Mouse (Mus musculus) layer of hippocampus, adult 11-12 months (tissue): ENCODE data around the gene 2310034G01Rik.

Experiments used
- DNase-seq: peaks from one replicate; pipeline ENCODE4 v3.0.0; 2022; ENCODE audit warnings: low spot score

The 2310034G01Rik gene

DNA sequence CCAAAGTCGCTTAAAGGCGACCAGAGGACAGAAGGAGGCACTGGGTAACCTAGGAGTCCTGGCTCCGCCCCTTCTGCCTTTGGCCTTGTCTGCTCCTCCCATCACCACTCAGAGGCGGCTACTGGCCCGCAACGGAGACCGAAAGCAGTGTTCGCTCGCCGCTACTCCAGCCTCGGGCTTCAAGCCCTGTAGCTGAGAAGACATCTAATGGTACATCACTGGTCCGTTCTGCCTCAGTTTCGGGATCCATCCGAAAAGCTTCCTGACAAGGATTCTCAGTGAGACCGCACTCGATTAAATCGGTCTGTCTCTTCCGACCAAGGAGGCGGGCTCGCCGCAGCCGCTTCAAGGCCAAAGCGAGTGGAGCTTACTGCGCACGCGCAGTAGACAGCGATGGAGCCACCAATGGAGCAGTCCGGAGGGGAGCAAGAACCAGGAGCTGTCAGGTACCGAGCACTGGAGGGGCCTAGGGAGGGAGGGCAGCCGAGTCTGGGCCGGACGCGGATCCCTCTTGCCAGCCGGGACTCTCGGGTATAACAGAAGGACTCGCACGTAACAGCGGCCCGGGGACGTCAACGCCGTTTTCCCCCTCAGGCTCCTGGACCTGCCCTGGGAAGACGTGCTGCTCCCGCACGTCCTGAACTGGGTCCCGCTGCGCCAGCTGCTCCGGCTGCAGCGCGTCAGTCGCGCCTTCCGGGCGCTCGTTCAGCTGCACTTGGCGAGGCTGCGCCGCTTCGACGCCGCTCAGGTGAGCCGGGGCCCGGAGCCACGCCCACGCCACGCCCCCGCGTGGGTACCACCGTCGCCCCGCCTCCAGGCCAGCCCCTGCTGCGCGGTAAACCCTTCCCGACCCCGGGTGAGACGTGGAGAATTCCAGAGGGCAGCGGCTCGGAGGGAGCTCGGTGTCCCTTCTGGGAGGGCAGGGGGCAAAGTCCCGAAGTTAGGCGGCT, 21.7 kb downstream of the 2310034G01Rik start, which contains the start of gene Fbxl15:
TSS of gene Fbxl15 (plus strand) at position 104 of the 950 bp plus-strand sequence.
- peak; percentile 97 for DNase-seq

DNA sequence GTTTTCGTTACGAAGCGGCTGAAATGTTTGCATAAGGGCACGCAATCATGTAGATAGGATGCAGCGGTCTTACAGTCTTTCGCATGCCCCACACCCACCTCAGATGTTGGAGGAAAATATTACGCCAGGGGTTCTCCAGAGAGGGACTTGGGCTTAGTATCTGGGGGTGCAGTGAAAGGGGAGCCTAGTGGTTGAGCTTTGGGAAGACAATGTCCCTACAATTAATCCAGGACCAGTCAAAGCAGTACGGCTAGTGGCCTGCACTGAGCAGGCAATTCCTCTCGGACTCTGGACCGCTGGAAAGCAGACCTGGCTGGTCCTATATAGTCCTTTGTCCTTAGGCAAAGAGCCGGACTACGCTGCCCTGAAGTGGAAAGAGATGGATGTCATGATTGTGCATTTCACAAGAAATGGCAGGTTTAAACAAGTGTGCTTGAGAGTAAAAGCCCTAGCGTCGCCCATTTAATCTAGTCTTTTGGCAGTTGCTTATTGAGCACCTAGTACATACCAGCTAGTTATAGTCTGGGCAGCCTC, 22.5 kb downstream of the 2310034G01Rik start:
- DNase-seq, result no peak

- no peak for DNase-seq
These were observed 23.3 kb downstream of the 2310034G01Rik start, which contains the start of gene Psd for GRCm38 (mm10) chr19:46326756-46327305. Psd (minus strand) TSS chr19:46327156.

DNA sequence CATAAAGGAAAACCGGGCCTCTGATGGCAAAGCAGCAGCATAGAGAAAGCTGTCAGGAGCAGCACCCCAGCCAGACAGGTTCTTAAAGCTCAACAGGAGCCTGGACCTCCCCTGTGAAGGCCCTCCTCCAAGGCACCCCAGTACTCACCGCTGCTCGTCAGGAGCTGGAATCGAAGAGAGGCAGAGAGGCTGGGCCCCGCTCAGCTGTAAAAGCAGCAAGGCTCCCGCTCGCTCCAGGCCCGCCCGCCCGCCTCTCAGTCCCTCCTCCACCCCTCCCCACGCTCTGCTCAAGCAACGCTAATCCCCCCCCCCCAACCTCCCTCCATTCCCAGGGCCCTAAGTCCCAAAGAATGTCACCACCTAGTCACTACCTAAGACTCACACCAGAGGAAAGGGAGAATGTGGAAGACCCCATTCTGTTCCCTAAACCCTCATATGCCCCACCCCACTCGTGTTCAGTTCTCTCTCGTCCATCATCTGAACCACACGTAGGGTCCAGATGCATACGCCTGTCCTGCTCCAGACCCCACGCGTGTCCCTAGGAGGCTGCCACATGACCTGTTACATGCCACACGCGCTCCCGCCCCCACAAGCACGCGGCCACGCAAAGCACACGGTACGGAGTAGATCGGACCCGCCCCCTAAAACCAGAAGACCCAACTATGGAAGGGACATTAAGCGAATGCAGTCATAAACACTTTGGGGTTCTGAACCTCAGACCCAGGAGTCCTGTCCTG, 23.9 kb downstream of the 2310034G01Rik start:
- DNase-seq, result no peak

- DNase-seq, result no peak
These were observed 25.2 kb downstream of the 2310034G01Rik start for GRCm38 (mm10) chr19:46324918-46325317.

DNA sequence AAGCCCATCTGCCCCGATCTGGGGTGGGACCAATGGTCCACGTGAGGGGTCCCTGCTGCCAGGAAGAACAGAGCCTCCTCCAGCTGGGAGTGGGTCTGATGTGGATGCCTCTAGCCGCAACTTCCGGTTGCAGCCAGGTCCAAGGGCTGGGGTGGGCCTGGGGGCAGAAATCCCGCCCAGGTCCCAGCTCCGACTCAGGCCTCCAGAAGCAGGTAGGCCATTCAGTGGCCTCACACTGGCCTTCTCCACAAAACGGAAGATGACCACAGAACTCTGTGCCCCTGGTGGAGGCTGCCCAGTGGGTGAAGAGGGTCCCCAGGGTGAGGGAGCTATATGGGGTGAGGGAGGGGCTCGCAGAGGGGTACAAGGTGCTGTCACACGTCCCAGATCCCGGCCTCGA, 25.7 kb downstream of the 2310034G01Rik start:
- DNase-seq, result no peak

DNA sequence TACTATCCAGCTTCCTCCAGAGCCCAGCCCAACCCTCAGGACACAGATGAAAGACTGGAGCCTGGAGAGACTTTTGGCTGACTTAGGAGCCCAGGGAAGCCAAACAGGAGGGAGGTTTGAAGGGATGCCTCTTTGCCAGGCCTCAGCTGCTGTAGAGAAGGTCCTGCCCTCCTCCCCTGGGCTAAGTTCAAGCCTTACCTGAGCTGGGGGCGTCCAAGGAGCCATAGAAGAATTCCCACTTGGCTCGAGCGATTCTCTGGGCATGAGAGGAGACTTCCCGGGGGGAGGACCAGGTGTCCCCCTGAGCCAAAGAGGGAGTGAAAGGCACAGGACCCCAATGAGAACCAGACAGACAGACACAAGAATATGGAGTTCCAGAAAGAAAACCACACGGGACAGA, 26.4 kb downstream of the 2310034G01Rik start:
- DNase-seq, result no peak

DNA sequence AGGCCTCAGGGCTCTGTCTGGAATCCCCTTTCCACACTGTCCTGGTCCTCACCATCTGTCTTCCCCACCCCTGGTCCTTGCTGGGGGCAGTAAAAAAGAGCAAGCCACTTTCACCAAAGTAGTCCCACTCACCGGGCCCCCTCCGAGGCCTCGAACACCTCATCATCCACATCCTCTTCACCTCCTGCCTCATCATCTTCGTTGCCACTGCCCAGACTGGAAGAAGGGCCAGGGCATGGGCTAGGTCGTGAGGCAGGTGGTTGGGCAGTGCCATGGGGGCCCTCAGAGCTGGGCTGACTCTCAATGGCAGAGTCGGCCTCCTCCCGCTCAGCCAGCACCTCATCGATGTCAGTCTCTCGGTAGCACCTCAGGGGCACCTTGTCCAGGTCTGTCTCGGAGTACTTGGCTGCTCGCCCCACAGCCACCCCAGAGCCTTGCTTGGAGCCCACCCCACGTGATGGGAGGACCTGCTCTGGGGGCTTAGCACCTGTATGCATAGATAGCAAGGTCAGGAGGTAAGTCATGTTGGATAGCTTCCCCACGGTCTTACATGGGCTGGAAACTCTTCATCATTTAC, 27.0 kb downstream of the 2310034G01Rik start:
- no peak for DNase-seq

DNA sequence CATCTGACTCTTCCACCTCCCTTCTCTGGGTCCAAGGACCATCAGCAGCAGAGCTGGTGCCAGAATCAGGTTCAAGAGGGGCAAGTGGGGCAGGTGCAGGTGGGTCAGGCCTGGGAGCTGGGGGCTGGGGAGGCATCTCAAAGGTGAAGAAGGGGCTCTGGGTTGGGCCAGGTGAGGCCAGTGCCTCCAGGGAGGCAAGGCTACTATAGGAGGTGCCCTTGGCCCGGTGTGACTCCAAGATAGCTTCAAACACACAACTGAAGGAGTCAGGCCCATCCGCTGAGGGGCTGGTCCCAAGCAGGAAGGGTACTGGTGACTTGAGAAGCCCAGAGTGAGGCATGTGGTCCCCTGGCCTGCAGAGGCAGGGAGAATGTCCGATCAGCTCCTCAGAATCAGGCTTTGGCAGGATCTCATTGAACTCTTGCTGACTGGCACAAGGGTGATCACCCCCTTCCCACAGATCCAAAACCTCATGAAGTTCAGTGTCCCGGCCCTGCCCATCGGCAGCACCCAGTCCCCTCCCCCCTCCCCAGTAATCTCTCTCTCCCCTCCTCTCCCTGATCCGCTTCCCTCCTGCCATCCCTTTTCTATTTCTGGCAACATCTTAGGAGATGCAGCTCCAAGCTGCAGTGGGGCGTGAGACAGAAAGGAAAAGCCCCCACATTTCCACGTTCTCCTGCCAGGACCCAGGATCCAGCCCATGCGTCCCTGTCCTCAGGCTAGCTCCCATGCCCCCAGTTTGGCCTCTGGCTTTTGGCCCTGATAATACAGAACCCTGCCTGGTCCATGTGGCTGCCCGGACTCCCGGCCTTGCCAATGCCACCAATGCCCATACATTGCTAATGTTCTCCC, 27.7 kb downstream of the 2310034G01Rik start:
- DNase-seq, result no peak

DNA sequence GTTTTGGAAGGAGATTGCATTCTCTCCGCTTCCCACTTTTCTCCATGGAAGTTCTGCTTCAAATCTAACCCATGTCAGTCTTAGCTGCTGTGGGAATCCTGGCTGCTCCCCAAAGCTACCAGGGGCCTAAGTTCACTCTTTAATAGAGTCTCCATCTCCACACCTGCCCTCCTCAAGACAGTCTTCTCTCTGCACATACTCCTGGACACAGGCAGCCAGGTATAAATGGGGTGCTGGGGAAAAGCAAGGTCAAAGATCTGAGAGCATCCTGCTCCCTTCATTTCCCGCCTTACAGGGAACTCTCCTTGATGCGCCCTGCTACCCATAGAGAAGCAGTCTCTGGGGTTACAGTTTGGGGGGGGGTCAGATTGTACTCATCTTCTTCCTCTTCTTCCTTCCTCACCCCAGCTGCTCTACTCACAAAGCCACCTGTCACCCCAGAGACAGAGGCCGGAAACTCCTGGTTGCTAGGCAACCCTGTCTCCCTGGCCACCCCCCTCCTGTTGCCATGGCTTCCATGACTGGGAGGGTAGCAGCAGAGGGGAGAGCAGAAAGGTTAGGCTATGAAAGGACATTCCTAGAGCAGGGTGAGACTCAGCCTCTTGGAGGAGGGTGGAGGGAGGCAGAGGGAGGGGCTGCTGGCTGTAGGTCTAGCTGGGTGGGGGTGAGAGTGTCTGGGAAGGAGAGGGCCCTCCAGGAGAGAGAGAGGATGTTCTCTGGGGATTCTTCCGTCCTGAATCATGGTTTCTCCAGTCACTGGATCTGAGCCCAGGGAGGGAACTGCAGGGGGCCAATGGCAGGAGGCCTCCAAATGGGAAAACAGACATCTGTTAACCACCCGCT, 28.8 kb downstream of the 2310034G01Rik start:
- DNase-seq, result no peak

DNA sequence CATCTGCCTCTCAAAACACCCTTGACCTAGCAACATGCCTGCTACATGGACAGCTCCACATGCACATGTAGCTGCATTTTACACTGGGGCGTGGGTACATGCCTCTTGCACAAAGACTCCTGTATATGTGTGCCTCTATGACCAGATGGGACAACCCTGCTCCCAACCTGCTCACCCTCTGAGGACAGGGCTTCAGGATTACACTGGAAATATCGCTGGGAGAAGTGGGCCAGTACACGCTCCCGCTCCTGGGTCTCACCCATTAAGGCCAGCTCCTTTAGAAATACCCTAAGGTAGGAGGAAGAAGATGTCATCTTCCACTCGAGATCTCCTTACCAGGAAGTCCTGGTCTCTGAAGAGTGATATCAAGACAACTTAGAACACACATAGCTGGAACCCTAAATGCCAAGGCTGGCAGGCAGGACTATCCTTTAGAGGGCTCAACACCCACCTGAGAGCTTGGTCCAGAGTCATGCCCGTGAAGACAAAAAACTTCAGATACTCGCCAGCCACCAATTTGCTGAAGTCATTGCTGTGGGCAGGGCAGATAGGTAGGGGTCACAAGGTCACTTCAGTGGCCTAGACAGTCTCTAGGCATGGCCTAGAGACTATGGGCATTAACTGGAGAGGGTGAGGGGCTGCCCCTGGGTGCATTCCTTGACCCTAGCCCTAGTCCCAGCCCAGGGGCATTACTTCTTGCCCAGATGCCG, 29.9 kb downstream of the 2310034G01Rik start:
- no peak for DNase-seq

DNA sequence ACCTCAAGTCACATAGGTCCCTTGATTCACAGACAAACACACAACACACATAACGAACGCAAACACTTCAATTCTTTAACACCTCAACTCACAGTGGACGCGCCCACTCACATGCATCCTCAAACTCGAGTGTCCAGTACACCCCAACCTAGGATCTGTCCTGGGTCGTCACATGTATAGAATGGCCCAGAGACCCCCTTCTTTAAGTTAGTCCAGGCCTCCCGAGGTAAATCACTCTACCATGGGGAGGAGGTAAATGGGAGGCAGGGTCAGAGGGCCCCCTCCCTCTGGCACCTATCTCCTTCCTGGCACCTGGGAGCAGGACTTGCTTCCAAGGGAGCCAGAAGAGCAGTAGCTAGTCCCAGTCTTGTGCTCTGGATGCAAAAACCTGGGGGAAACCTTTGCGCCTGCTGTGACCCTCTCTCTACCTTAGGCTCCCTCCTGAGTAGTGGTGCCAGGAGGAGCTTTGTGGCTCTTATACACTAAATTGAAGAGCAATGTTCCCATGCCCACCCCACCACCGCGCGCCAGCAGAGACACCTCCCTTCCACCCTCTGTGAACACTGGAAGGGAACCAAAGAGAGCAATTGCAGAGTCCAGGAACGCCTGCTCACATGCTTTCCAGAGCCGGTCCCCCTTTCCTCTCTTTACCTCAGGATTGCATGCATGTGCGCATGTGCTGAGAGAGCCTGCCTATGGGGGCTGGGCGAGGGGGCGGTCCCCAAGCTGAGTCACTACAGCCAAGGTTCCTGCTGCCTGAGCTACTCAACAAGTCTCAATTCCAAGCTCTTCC, 31.3 kb downstream of the 2310034G01Rik start:
- peak; percentile 90 for DNase-seq

- DNase-seq, result peak; percentile 52
These were observed 32.1 kb downstream of the 2310034G01Rik start for GRCm38 (mm10) chr19:46318031-46318471.

DNA sequence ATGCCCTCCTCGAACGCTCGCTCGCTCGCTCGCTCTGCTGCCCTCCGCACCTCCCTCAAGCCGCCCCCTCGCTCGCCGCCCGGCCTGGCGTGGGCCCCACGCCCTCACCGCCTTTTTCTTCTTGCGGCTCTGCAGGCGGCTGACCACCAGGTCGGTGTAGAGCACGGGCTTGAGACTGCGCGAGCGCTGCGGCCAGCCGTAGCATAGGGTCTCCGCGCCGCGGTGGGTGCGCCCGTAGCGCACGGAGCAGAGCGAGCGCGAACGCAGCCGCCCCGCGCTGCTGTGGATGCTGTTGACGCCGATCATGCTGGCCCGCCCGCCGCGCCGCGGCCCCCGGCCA, 32.6 kb downstream of the 2310034G01Rik start:
- peak; percentile 15 for DNase-seq

DNA sequence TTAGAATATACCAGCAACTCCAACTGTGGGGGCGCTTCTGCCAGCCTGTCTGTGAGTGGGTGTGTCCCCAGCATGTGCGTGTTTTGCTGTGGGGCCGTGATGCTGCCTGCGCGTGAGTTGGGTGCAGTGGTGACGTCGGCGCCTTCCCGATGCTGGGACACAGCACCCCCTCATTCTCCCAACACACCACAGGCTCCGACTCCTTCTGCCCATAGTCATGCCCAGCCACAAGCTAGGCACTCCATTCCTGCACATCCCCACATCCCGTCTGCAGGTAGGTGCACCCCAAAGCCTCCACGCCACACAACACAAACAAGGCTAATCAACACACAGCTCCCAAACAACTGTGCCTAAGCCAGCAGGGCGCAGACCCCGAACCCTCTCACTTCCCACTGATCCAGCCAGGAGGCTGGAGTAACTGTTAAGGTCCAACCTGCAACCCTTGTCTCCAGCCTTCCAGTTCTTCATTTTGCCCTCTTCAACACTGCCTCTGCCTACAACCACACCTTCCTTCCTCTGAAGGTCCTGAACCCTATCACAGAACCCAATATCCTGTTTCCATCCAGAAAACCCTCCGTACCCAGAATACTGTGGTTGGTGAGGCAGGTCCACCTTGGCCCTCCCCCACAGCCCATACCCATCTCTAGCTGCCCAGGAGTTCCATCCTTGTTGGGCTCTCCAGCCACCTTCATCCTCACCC, 33.1 kb downstream of the 2310034G01Rik start:
- peak; percentile 81 for DNase-seq

DNA sequence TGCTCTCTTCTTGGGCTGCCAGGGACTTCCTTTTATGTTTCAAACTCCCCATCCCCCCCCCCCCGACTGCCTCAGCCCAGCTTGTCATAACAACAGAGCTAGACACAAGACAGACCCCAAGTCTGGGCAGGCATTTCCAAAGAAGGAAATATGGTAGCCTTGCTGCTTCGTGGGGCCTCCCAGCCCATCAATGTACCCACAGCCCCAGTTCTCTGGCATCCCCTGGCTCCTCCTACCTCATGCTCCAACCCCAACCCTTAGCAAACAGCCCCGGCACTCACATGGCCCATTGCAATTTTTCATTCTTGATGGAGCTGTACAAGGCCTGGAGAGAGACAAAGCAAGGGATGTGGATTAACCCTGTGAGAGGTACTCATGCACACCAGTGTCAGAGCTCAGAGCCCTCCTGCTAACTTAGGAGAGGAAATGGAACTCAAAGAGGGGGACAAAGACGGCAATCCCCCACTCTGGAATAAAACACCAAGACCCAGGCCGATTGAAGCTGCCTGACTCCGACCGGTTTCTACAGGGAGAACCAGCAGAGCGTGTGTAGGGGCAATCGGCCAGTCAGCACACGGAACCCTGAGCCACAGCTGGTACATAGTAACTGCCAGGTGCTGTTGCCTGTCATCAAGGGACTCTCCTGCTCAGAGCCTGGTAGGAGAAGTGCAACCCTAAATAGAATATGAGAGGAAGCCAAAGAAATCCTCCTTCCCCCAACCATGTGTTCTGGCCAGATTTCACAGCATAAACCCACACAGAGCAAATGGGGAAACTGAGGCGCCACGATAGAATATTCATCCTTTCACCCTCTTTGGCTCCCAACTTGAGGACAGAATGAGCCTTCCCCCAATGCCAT, 34.1 kb downstream of the 2310034G01Rik start:
- peak; percentile 25 for DNase-seq
